Comparison of ENCODE assay signal across 33 mouse cellular contexts in the genomic region with DNA sequence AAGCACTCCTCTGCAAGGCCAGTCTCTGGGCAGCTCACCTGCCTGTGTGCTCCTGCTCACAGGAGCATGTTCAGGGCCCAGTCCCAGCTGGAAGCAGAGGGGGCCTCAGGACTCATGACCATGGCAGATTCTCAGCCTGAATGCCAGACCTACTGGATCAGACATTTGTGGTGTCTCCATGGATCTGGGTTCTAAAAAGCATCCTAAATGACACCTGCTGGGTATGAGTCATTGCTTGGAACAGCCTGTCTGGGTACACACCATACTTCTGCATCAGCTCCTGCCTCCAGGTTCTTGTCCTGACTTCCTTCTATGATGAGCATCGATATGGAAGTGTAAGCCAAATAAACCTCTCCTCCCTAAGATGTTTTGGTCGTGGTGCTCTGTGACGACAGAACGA.
"Had no signal": no experiment of that assay in that cellular context is flagged by ENCODE, and none has a peak within 500 bp of the region (broad histone marks: within the 10 kb centered on the region; RNA-seq: fewer than 3 reads in every experiment).

No protein-coding gene starts in this region.

- ATAC-seq: hindbrain, embryonic 16.5 days; hindbrain, postnatal 0 days; inflammation-experienced regulatory T-cells, adult 6 months; intestine, embryonic 15.5 days; intestine, embryonic 16.5 days; intestine, postnatal 0 days had no signal

- H3K9me3 ChIP-seq: heart, embryonic 12.5 days; heart, embryonic 13.5 days; heart, embryonic 15.5 days; hindbrain, embryonic 10.5 days; hindbrain, embryonic 12.5 days; hindbrain, embryonic 13.5 days; hindbrain, embryonic 15.5 days; intestine, embryonic 15.5 days; kidney, embryonic 15.5 days had no signal

- H3K9ac ChIP-seq: heart, embryonic 12.5 days; heart, embryonic 13.5 days; heart, embryonic 15.5 days; hindbrain, embryonic 12.5 days; hindbrain, embryonic 13.5 days; hindbrain, embryonic 14.5 days; hindbrain, embryonic 15.5 days; intestine, embryonic 15.5 days; kidney, embryonic 15.5 days had no signal

- H3K4me2 ChIP-seq: heart, embryonic 11.5 days; heart, embryonic 12.5 days; heart, embryonic 13.5 days; heart, embryonic 15.5 days; hindbrain, embryonic 12.5 days; hindbrain, embryonic 13.5 days; hindbrain, embryonic 14.5 days; hindbrain, embryonic 15.5 days; intestine, embryonic 15.5 days; kidney, embryonic 15.5 days had no signal

- H3K4me3 ChIP-seq: heart, embryonic 12.5 days; heart, embryonic 13.5 days; heart, embryonic 15.5 days; hindbrain, embryonic 10.5 days; hindbrain, embryonic 12.5 days; hindbrain, embryonic 13.5 days; hindbrain, embryonic 15.5 days; intestine, embryonic 15.5 days; kidney, embryonic 15.5 days; layer of hippocampus, adult 2 months; left cerebral cortex, adult 2 months had no signal

- H3K4me1 ChIP-seq: heart, embryonic 12.5 days; heart, embryonic 13.5 days; heart, embryonic 15.5 days; hindbrain, embryonic 10.5 days; hindbrain, embryonic 12.5 days; hindbrain, embryonic 13.5 days; hindbrain, embryonic 15.5 days; intestine, embryonic 15.5 days; kidney, embryonic 15.5 days had no signal

- H3K27me3 ChIP-seq: heart, embryonic 12.5 days; heart, embryonic 13.5 days; heart, embryonic 15.5 days; hindbrain, embryonic 12.5 days; hindbrain, embryonic 13.5 days; hindbrain, embryonic 15.5 days; intestine, embryonic 15.5 days; kidney, embryonic 15.5 days had no signal

- H3K27ac ChIP-seq: heart, embryonic 13.5 days; heart, embryonic 15.5 days; hindbrain, embryonic 10.5 days; hindbrain, embryonic 12.5 days; hindbrain, embryonic 13.5 days; hindbrain, embryonic 14.5 days; hindbrain, embryonic 15.5 days; hindbrain, postnatal 0 days; intestine, embryonic 15.5 days; kidney, embryonic 15.5 days; kidney, postnatal 0 days; layer of hippocampus, adult 2 months; left cerebral cortex, adult 2 months had no signal

- DNase-seq: heart, postnatal 10 days; heart, postnatal 14 days; heart, postnatal 36 days; heart, postnatal 4 days; kidney, adult 18-20 months; kidney, adult 2 months; kidney, adult 8-10 months; kidney, adult 9 months; kidney, postnatal 10 days; kidney, postnatal 14 days; kidney, postnatal 36 days; kidney, postnatal 4 days; layer of hippocampus, adult 9-11 months; layer of hippocampus, postnatal 36 days had no signal
